Mouse (Mus musculus): ENCODE data around the gene Rbfox1. TPM values are rescaled to one million over a fixed set of nuclear protein-coding genes. Genes with fewer than 3 reads are reported as not detected.

The Rbfox1 gene
- polyA plus RNA-seq, 1 experiment from 2014 or later: 2.2 TPM

- no peak overlapping the region for H3K27ac ChIP-seq
- H3K9me3 ChIP-seq: no peaks in the 10 kb centered on the region
- H3K4me3 ChIP-seq: no peak overlapping the region
- no peaks in the 10 kb centered on the region for H3K36me3 ChIP-seq
- H3K9ac ChIP-seq: no peak overlapping the region
- no peaks in the 10 kb centered on the region for H3K27me3 ChIP-seq
- H3K4me2 ChIP-seq: no peak overlapping the region
- ATAC-seq (ENCODE audit: borderline replicate concordance, extremely low read depth, low FRiP score, low TSS enrichment): no peak
- H3K4me1 ChIP-seq: no peaks in the 10 kb centered on the region
- WGBS: 76% methylated on average over 4 of the region's 4 CpGs
Measured at GRCm38 (mm10) chr16:7457571-7457970, 1572.4 kb downstream of the Rbfox1 start.
